Mouse (Mus musculus) ES-E14 (cell line): Measurements from ENCODE around the gene Prrc2a. TPM values are rescaled to one million over a fixed set of nuclear protein-coding genes. Genes with fewer than 3 reads are reported as not detected.

ENCODE experiments used
- DNase-seq: peaks from one replicate; pipeline ENCODE4 v3.0.0-alpha.2; 2013; ENCODE audit warnings: low read depth, low spot score
- H3K27ac ChIP-seq: 2 replicates; pipeline ENCODE4 v1.5.1; 2012; ENCODE audit warnings: low read depth, mild to moderate bottlenecking, low read length, moderate library complexity, mixed read lengths; ENCODE audit not compliant: poor library complexity, insufficient read depth, severe bottlenecking
- H3K36me3 ChIP-seq: 2 replicates; pipeline ENCODE4 v1.6.1; 2012; ENCODE audit warnings: mild to moderate bottlenecking, low read length, moderate library complexity, mixed read lengths; ENCODE audit not compliant: control insufficient read depth, poor library complexity, insufficient read depth, severe bottlenecking
- H3K4me1 ChIP-seq, 2 experiments: fragments of 150-350 bp in 1 of 2; sonication (generic) in 1 of 2; 2 replicates each; pipeline ENCODE4 v1.6.1; 2012; ENCODE audit warnings: low read length in 2 of 2, mild to moderate bottlenecking in 1 of 2, mixed read lengths in 1 of 2; ENCODE audit not compliant: control insufficient read depth in 2 of 2, insufficient read depth in 2 of 2, poor library complexity in 1 of 2
- H3K4me3 ChIP-seq, 2 experiments: fragments of 150-350 bp in 1 of 2; sonication (generic) in 1 of 2; 2 replicates each; pipeline ENCODE4 v1.5.1; 2012; ENCODE audit warnings: low read length in 2 of 2, low read depth in 1 of 2, mild to moderate bottlenecking in 1 of 2, mixed read lengths in 1 of 2; ENCODE audit not compliant: insufficient read depth in 1 of 2, poor library complexity in 1 of 2, severe bottlenecking in 1 of 2
- H3K9ac ChIP-seq: 2 replicates; pipeline ENCODE4 v1.6.1; 2012; ENCODE audit warnings: low read depth, mild to moderate bottlenecking, low read length, mixed read lengths; ENCODE audit not compliant: poor library complexity, insufficient read depth, severe bottlenecking
- H3K9me3 ChIP-seq: fragments of 150-350 bp; sonication (generic); 2 replicates; pipeline ENCODE4 v1.6.1; 2012; ENCODE audit warnings: low read depth, mild to moderate bottlenecking, low read length; ENCODE audit not compliant: control insufficient read depth, insufficient read depth
- CHD2 ChIP-seq: IDR thresholded peaks from 2 replicates; pipeline ENCODE4 v1.6.1; 2014; ENCODE audit warnings: mild to moderate bottlenecking, low read depth, low read length, inconsistent platforms
- HCFC1 ChIP-seq: IDR thresholded peaks from 2 replicates; pipeline ENCODE4 v1.6.1; 2012; ENCODE audit warnings: low read length, inconsistent platforms, borderline replicate concordance; ENCODE audit not compliant: insufficient read depth
- MAFK ChIP-seq: IDR thresholded peaks from 2 replicates; pipeline ENCODE4 v1.6.1; 2014; ENCODE audit warnings: mild to moderate bottlenecking, low read depth, low read length, inconsistent platforms; ENCODE audit not compliant: insufficient read depth
- ZC3H11A ChIP-seq: IDR thresholded peaks from 2 replicates; pipeline ENCODE4 v1.6.1; 2012; ENCODE audit warnings: low read depth, mild to moderate bottlenecking, inconsistent platforms, low read length, borderline replicate concordance
- ZNF384 ChIP-seq: IDR thresholded peaks from 2 replicates; pipeline ENCODE4 v1.6.1; 2012; ENCODE audit warnings: low read depth, low read length, inconsistent platforms
- in situ Hi-C, 2 experiments: fragments of 600-800 bp; cut with MboI; formaldehyde crosslinking; loops; one replicate each; pipeline ENCODE4 v1.15.1; 2025; ENCODE audit warnings: low sequenced_read_pairs in 2 of 2, inconsistent platforms in 1 of 2; ENCODE audit not compliant: unreplicated experiment in 2 of 2
- total RNA-seq: library from RNA; depleted of rRNA; stranded (reverse); fragments of 300-350 nt; gene quantifications from 2 replicates; pipeline ENCODE4 v1.2.3, GENCODE M21; 2012

The Prrc2a gene
- total RNA-seq, 1 experiment, result 161 TPM

GRCm38 (mm10) chr17:35135591-35136320, 28.9 kb downstream of the Prrc2a start:
- in situ Hi-C loops, result no loop called here
- Histone ChIP-seq H3K9me3 (no peaks in the 10 kb centered on the region), H3K4me1 (peaks cover 0 to 12% of the 10 kb centered on the region in 2 experiments; a peak in 2 of 4 replicates), H3K9ac (peak overlapping the region; percentile 98), H3K36me3 (peaks cover 23% of the 10 kb centered on the region), H3K4me3 (peak overlapping the region; percentile 68 to 95), H3K27ac (peak overlapping the region; percentile 94)
- TF ChIP-seq CHD2, result peak; percentile 40; the same call in 1 of the 2 replicates
- no peak for TF ChIP-seq MAFK
- DNase-seq, result peak; percentile 60

- in situ Hi-C loops, result no loop called here
- H3K4me3 ChIP-seq, result peak within 1 kb of the TSS; percentile 68 to 95
- no peak for TF ChIP-seq ZC3H11A
- peak; percentile 83 for TF ChIP-seq HCFC1
- TF ChIP-seq MAFK, result no peak
- no peak; the same call in 1 of the 2 replicates for TF ChIP-seq CHD2
- peak within 1 kb of the TSS; percentile 98 for H3K9ac ChIP-seq
- peak within 1 kb of the TSS; percentile 94 for H3K27ac ChIP-seq
- H3K36me3 ChIP-seq, result peaks cover 16% of the 10 kb centered on the region
- no peaks in the 10 kb centered on the region for H3K9me3 ChIP-seq
- peaks cover 0 to 9% of the 10 kb centered on the region in 2 experiments; a peak in 2 of 4 replicates for H3K4me1 ChIP-seq
- DNase-seq, result peak; percentile 89
Measured at GRCm38 (mm10) chr17:35134801-35135590, 29.7 kb downstream of the Prrc2a start, which contains the start of gene Bag6. Gene Bag6 (plus strand): TSS chr17:35135178.

GRCm38 (mm10) chr17:35133517-35133916, 31.2 kb downstream of the Prrc2a start:
- peaks cover 0 to 7% of the 10 kb centered on the region in 2 experiments; a peak in 2 of 4 replicates for H3K4me1 ChIP-seq
- in situ Hi-C loops, result no loop called here
- H3K27ac ChIP-seq, result no peak overlapping the region
- DNase-seq, result no peak
- H3K4me3 ChIP-seq, result no peak overlapping the region
- TF ChIP-seq MAFK, result no peak
- TF ChIP-seq CHD2, result no peak
- TF ChIP-seq ZNF384, result no peak
- TF ChIP-seq HCFC1, result no peak
- TF ChIP-seq ZC3H11A, result no peak
- no peak overlapping the region; the same call in 1 of the 2 replicates for H3K9ac ChIP-seq
- H3K36me3 ChIP-seq, result peaks cover 4% of the 10 kb centered on the region
- H3K9me3 ChIP-seq, result no peaks in the 10 kb centered on the region

GRCm38 (mm10) chr17:35132174-35132560, 32.5 kb downstream of the Prrc2a start:
- no peak for DNase-seq
- TF ChIP-seq CHD2 (no peak), MAFK (no peak)
- in situ Hi-C loops, result no loop called here

More at GRCm38 (mm10) chr17:35132174-35132560, 32.5 kb downstream of the Prrc2a start:
- H3K4me1 ChIP-seq, result peaks cover 0 to 4% of the 10 kb centered on the region in 2 experiments; a peak in 2 of 4 replicates
- H3K9me3 ChIP-seq, result no peaks in the 10 kb centered on the region
- no peak overlapping the region for H3K4me3 ChIP-seq
- H3K27ac ChIP-seq, result no peak overlapping the region
- H3K9ac ChIP-seq, result no peak overlapping the region
- no peaks in the 10 kb centered on the region for H3K36me3 ChIP-seq
